9 mouse cellular contexts compared by ENCODE assay signal in the genomic region with DNA sequence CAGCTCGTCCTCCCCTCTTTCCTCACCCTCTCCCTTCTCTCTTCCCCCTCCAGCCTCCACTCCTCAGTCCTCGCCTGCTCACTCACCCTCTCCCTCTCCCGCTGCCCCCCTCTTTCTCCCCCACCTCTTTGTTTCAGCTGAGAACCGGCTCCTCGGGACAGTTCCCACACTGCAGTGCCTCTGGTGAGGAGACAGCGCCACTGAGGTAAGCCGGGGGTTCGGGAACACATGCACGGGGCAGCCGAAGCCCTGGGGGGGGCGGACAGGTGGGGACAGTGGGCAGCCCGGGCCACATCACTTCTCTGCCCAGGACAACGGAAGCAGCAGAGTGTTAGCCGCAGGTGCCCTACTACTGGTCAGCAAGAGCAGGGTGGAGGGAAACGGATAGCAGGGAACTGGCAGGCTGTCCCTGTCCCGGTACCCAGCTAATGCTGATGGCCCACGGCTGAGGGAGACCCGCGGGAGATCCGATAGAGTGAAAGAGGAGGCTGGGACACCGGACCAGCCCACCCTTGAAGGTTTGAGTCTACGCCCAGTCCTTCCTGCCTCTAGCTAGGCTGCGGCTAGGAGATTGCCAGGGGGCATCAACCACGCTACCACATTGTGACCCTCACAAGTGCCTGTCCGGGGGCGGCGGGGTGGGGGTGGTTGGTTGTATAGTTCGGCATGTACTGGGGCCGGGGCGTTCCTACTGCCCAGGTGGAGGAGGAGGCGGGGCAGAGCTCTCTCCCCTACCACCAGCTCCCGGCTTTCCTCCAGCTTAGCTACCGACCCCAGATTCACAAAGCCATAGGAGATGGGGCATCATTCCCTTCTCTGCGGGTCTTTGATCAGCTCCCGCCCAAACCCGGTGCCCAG. TPM values are rescaled to one million over a fixed set of nuclear protein-coding genes. Genes with fewer than 3 reads are reported as not detected.
DNase-seq lines count a peak whose midpoint lies in the region; ATAC-seq and TF ChIP-seq lines count a peak whose summit lies in the region.
"Had no signal": no experiment of that assay in that cellular context is flagged by ENCODE, and none has a peak within 500 bp of the region (broad histone marks: within the 10 kb centered on the region; RNA-seq: fewer than 3 reads in every experiment).

No protein-coding gene starts in this region.

- H3K36me3 ChIP-seq in testis, adult 2 months (ENCODE audit: control insufficient read depth, insufficient read depth, low read length), result no peaks in the 10 kb centered on the region
- H3K36me3 ChIP-seq in megakaryocyte, embryonic 14.5 days (replicated peaks; ENCODE audit: low read length), result no peaks in the 10 kb centered on the region

- peaks cover 5% of the 10 kb centered on the region for H3K4me1 ChIP-seq in testis, adult 2 months (ENCODE audit: control insufficient read depth, insufficient read depth, low read length)
- peaks cover 27% of the 10 kb centered on the region for H3K4me1 ChIP-seq in megakaryocyte, embryonic 14.5 days

- H3K27me3 ChIP-seq in testis, adult 2 months (ENCODE audit: control insufficient read depth, insufficient read depth, low read length), result peaks cover 3% of the 10 kb centered on the region; the same call in 1 of the 2 replicates
- H3K27me3 ChIP-seq in megakaryocyte, embryonic 14.5 days (replicated peaks), result peaks cover 78% of the 10 kb centered on the region

- no peak for ATAC-seq in inflammation-experienced regulatory T-cells, adult 6 months
- no peak for ATAC-seq in frontal cortex, adult (ENCODE audit: low TSS enrichment)

- no peak for TF ChIP-seq CTCF in testis, adult 2 months (IDR thresholded peaks at IDR 0.05; ENCODE audit: control insufficient read depth, insufficient read depth, insufficient replicate concordance, low read depth, low read length)

- no peak overlapping the region for H3K27ac ChIP-seq in testis, adult 2 months (ENCODE audit: control insufficient read depth, insufficient read depth, low read depth, low read length)

- intact Hi-C loops in gastrocnemius, postnatal 36 days (cut with DNase I), result no loop called here

- no peaks in the 10 kb centered on the region for H3K9me3 ChIP-seq in megakaryocyte, embryonic 14.5 days

- peak; percentile 17 for DNase-seq in adrenal gland, postnatal 14 days
- no peak for DNase-seq in adrenal gland, adult 8-10 months
- DNase-seq in testis, postnatal 14 days (ENCODE audit: low spot score), result no peak
- DNase-seq in gastrocnemius, postnatal 36 days, result no peak

- no peak for TF ChIP-seq POLR2A in testis, adult 2 months (IDR thresholded peaks at IDR 0.05; ENCODE audit: control insufficient read depth, low read depth, low read length)

- H3K4me3 ChIP-seq in testis, adult 2 months (ENCODE audit: control insufficient read depth, low read depth, low read length), result peak overlapping the region; percentile 30
- peak overlapping the region; percentile 57 for H3K4me3 ChIP-seq in megakaryocyte, embryonic 14.5 days (replicated peaks)
- H3K4me3 ChIP-seq: myocyte had no signal

RNA-seq across cellular contexts. Expression of a gene that starts 9.2 kb away (rescaled TPM):
- 3.6 and 13.6 TPM in 2 replicates for total RNA-seq in adrenal gland, postnatal 14 days (2021)
- total RNA-seq in adrenal gland, adult 8-10 months (2022), result 1 to 10 TPM; 1.9 to 5.4 (median 3.0) TPM
- polyA plus RNA-seq in testis, adult 2 months (2012; rRNA removed), result 16.2 and 17.6 TPM in 2 replicates
- polyA plus RNA-seq in megakaryocyte, embryonic 14.5 days (2012; ENCODE audit: insufficient read depth, low replicate concordance), result 1.1 and 4.1 TPM in 2 replicates
- total RNA-seq in gastrocnemius, postnatal 36 days (2021), result 1 to 10 TPM in 1 of 2 experiments, under 1 TPM in 1; 0.76 to 1.2 TPM
- 1 to 10 TPM; 2.0 to 4.7 (median 2.1) TPM for polyA plus RNA-seq in inflammation-experienced regulatory T-cells, adult 6 months (2017; shearing (Covaris generic))

RNA-seq across cellular contexts. Expression of a gene that starts 22.0 kb away (rescaled TPM):
- total RNA-seq in adrenal gland, postnatal 14 days (2021), result 83.9 and 84.7 TPM in 2 replicates
- total RNA-seq in adrenal gland, adult 8-10 months (2022), result 100 to 1,000 TPM in 2 of 4 experiments, 10 to 100 TPM in 2; 64.6 to 102 (median 99.7) TPM
- polyA plus RNA-seq in testis, adult 2 months (2012; rRNA removed), result 21.3 and 25.2 TPM in 2 replicates
- 3.7 and 4.5 TPM in 2 replicates for polyA plus RNA-seq in megakaryocyte, embryonic 14.5 days (2012; ENCODE audit: insufficient read depth, low replicate concordance)
- total RNA-seq in gastrocnemius, postnatal 36 days (2021), result 10 to 100 TPM; 18.4 to 20.3 TPM
- 10 to 100 TPM; 28.3 to 48.5 (median 39.8) TPM for polyA plus RNA-seq in inflammation-experienced regulatory T-cells, adult 6 months (2017; shearing (Covaris generic))

RNA-seq across cellular contexts. Expression of a gene that starts 50.8 kb away (rescaled TPM):
- 133 and 136 TPM in 2 replicates for total RNA-seq in adrenal gland, postnatal 14 days (2021)
- total RNA-seq in adrenal gland, adult 8-10 months (2022), result 100 to 1,000 TPM in 3 of 4 experiments, 10 to 100 TPM in 1; 95.9 to 143 (median 121) TPM
- 31.3 and 40.6 TPM in 2 replicates for polyA plus RNA-seq in testis, adult 2 months (2012; rRNA removed)
- polyA plus RNA-seq in megakaryocyte, embryonic 14.5 days (2012; ENCODE audit: insufficient read depth, low replicate concordance), result 8.2 and 12.4 TPM in 2 replicates
- total RNA-seq in gastrocnemius, postnatal 36 days (2021), result 1 to 10 TPM; 3.0 to 3.3 TPM
- 10 to 100 TPM; 11.2 to 27.9 (median 20.4) TPM for polyA plus RNA-seq in inflammation-experienced regulatory T-cells, adult 6 months (2017; shearing (Covaris generic))

RNA-seq across cellular contexts. Expression of a gene that starts 52.2 kb away (rescaled TPM):
- 0.30 and 4.1 TPM in 2 replicates for total RNA-seq in adrenal gland, postnatal 14 days (2021)
- total RNA-seq in adrenal gland, adult 8-10 months (2022), result 1 to 10 TPM in 1 of 4 experiments, under 1 TPM in 3; 0.11 to 1.2 (median 0.58) TPM
- 17.3 and 20.2 TPM in 2 replicates for polyA plus RNA-seq in testis, adult 2 months (2012; rRNA removed)
- not detected in 2 replicates for polyA plus RNA-seq in megakaryocyte, embryonic 14.5 days (2012; ENCODE audit: insufficient read depth, low replicate concordance)
- not detected for total RNA-seq in gastrocnemius, postnatal 36 days (2021)
- not detected for polyA plus RNA-seq in inflammation-experienced regulatory T-cells, adult 6 months (2017; shearing (Covaris generic))

RNA-seq across cellular contexts. Expression of a gene that starts 54.1 kb away (rescaled TPM):
- 43.6 and 54.3 TPM in 2 replicates for total RNA-seq in adrenal gland, postnatal 14 days (2021)
- 100 to 1,000 TPM in 3 of 4 experiments, 10 to 100 TPM in 1; 92.9 to 136 (median 118) TPM for total RNA-seq in adrenal gland, adult 8-10 months (2022)
- polyA plus RNA-seq in testis, adult 2 months (2012; rRNA removed), result 12.1 and 13.5 TPM in 2 replicates
- polyA plus RNA-seq in megakaryocyte, embryonic 14.5 days (2012; ENCODE audit: insufficient read depth, low replicate concordance), result 149 TPM in 2 replicates
- 100 to 1,000 TPM; 113 to 156 TPM for total RNA-seq in gastrocnemius, postnatal 36 days (2021)
- 100 to 1,000 TPM; 126 to 140 (median 135) TPM for polyA plus RNA-seq in inflammation-experienced regulatory T-cells, adult 6 months (2017; shearing (Covaris generic))

Comparison
In these comparisons a context has a peak if more than half of its experiments do, and no peak if none do; other contexts are left out.
1. RNA of a gene that starts 50.8 kb away (total RNA-seq): 133 to 136 TPM in adrenal gland, postnatal 14 days and 95.9 to 143 TPM in adrenal gland, adult 8-10 months; 3.0 to 3.3 TPM in gastrocnemius, postnatal 36 days; every median in the first group is over 10 times any median in the second.